Mouse (Mus musculus) brain, embryonic 14.5 days (tissue): ENCODE results near the gene Rce1. TPM values are rescaled to one million over a fixed set of nuclear protein-coding genes. Genes with fewer than 3 reads are reported as not detected.
"Not testable (repeated sequence)": the region's sequence is repeated elsewhere in the genome, so short reads cannot be mapped to it uniquely, and the experiment has no call there.

Experiments used
- DNase-seq: peaks from one replicate; pipeline ENCODE4 v3.0.0-alpha.2; 2011; ENCODE audit warnings: low read depth
- CTCF ChIP-seq: fragments of 200-500 bp; IDR thresholded peaks from 2 replicates; pipeline ENCODE4 v1.5.1; 2012; ENCODE audit warnings: inconsistent platforms, mild to moderate bottlenecking, moderate library complexity, borderline replicate concordance; ENCODE audit not compliant: insufficient read depth, insufficient read length; ENCODE audit errors: extremely low read depth
- POLR2A ChIP-seq: fragments of 200-500 bp; IDR thresholded peaks from 2 replicates; pipeline ENCODE4 v1.6.1; 2012; ENCODE audit warnings: mild to moderate bottlenecking, inconsistent platforms, borderline replicate concordance; ENCODE audit not compliant: poor library complexity, insufficient read depth, insufficient read length, severe bottlenecking; ENCODE audit errors: extremely low read depth
- polyA plus RNA-seq: library from polyadenylated mRNA; depleted of rRNA; stranded (reverse); fragments of >200 nt; gene quantifications from 2 replicates; pipeline ENCODE4 v1.2.3, GENCODE M21; 2012

The Rce1 gene
- polyA plus RNA-seq, 1 experiment: 65.2 TPM

GRCm38 (mm10) chr19:4608511-4608910 is 16.9 kb downstream of the Rce1 start:
- DNase-seq: no peak
- TF ChIP-seq POLR2A (no peak), CTCF (no peak)

- TF ChIP-seq CTCF (no peak), POLR2A (no peak)
- no peak for DNase-seq
These were observed 18.0 kb downstream of the Rce1 start for GRCm38 (mm10) chr19:4607406-4607805.

GRCm38 (mm10) chr19:4605654-4606053 is 19.8 kb downstream of the Rce1 start:
- no peak for DNase-seq
- TF ChIP-seq CTCF (no peak), POLR2A (no peak)

GRCm38 (mm10) chr19:4603801-4604723 is 21.4 kb downstream of the Rce1 start:
- DNase-seq: no peak
- TF ChIP-seq POLR2A (no peak), CTCF (peak; percentile 46; the same call in 1 of the 2 replicates)

GRCm38 (mm10) chr19:4602459-4602858 is 23.0 kb downstream of the Rce1 start:
- TF ChIP-seq POLR2A (no peak), CTCF (no peak)
- no peak for DNase-seq

- no peak for DNase-seq
- TF ChIP-seq POLR2A: no peak
- TF ChIP-seq CTCF: no peak
These were observed 29.4 kb downstream of the Rce1 start for GRCm38 (mm10) chr19:4596071-4596470.

GRCm38 (mm10) chr19:4593792-4594522 is 31.5 kb downstream of the Rce1 start:
- TF ChIP-seq POLR2A (no peak), CTCF (no peak)
- DNase-seq: no peak

GRCm38 (mm10) chr19:4590025-4590424 is 35.4 kb downstream of the Rce1 start:
- TF ChIP-seq POLR2A (no peak), CTCF (no peak)
- DNase-seq: no peak

GRCm38 (mm10) chr19:4589081-4589480 is 36.4 kb downstream of the Rce1 start:
- no peak for DNase-seq
- peak; percentile 10; the same call in 1 of the 2 replicates for TF ChIP-seq CTCF
- no peak for TF ChIP-seq POLR2A

GRCm38 (mm10) chr19:4588430-4588829 is 37.0 kb downstream of the Rce1 start:
- no peak for DNase-seq
- TF ChIP-seq CTCF (no peak), POLR2A (no peak)

- no peak for DNase-seq
- TF ChIP-seq CTCF: no peak
- TF ChIP-seq POLR2A: no peak
These were observed 38.0 kb downstream of the Rce1 start for GRCm38 (mm10) chr19:4587426-4587825.

GRCm38 (mm10) chr19:4586783-4587182 is 38.7 kb downstream of the Rce1 start:
- DNase-seq: not testable (repeated sequence)
